Mouse (Mus musculus): ENCODE measurements around the gene Ctsh.

DNA sequence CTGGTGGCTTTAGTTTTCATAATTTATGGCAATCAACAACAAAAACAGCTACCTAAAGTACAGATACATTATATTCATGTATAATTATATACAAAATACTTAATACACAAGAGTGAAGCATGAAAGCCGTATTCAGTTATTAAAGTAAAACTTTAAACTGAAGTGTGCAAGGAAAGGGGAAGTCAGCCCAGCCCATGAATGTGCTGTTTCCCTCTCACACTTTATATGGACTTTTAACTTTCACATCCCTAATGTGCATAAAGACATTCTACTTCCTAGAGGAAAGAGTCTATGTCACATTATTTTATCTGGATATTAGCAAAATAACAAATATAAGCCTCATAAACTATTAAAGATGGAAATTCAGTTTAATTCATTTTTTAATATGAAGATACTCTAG lies 51.5 kb downstream of the Ctsh start:
- TF ChIP-seq POLR2A (IDR thresholded peaks at IDR 0.05; ENCODE audit: borderline replicate concordance, control insufficient read depth, low read depth, low read length) (no peak), CTCF (IDR thresholded peaks at IDR 0.05; ENCODE audit: control insufficient read depth, insufficient read depth, low read length) (no peak)
